Mouse (Mus musculus) intestine, embryonic 14.5 days (tissue): ENCODE measurements around the gene Stox2. TPM values are rescaled to one million over a fixed set of nuclear protein-coding genes. Genes with fewer than 3 reads are reported as not detected.

Experiments
- ATAC-seq: fragments of 200-750 bp; cut with Nextera tagmentation; replicated peaks from 2 replicates; pipeline ENCODE4 v1.8.0; 2017; ENCODE audit warnings: low read depth, moderate number of reproducible peaks, moderate TSS enrichment, moderate library complexity; ENCODE audit not compliant: low FRiP score, low TSS enrichment
- DNase-seq: peaks from one replicate; pipeline ENCODE4 v3.0.0-alpha.2; 2018; ENCODE audit warnings: low spot score
- H3K27ac ChIP-seq: fragments of 300-500 bp; sonication (generic); 2 replicates; pipeline ENCODE4 v1.5.1; 2014; ENCODE audit warnings: low read depth, mild to moderate bottlenecking, control low read depth
- H3K27me3 ChIP-seq: fragments of 300-500 bp; sonication (generic); replicated peaks from 2 replicates; pipeline ENCODE4 v1.6.1; 2014; ENCODE audit warnings: low read length, control low read depth; ENCODE audit not compliant: control insufficient read depth, insufficient read depth
- H3K36me3 ChIP-seq: fragments of 300-500 bp; sonication (generic); 2 replicates; pipeline ENCODE4 v1.6.1; 2014; ENCODE audit warnings: low read length, control low read depth; ENCODE audit not compliant: control insufficient read depth, insufficient read depth
- H3K4me1 ChIP-seq: fragments of 300-500 bp; sonication (generic); replicated peaks from 2 replicates; pipeline ENCODE4 v1.6.1; 2014; ENCODE audit warnings: low read length, control low read depth, mixed read lengths; ENCODE audit not compliant: control insufficient read depth, insufficient read depth
- H3K4me2 ChIP-seq: fragments of 300-500 bp; sonication (generic); 2 replicates; pipeline ENCODE4 v1.6.1; 2014; ENCODE audit warnings: low read length
- H3K4me3 ChIP-seq: fragments of 300-500 bp; sonication (generic); 2 replicates; pipeline ENCODE4 v1.5.1; 2014; ENCODE audit warnings: low read depth, low read length, control low read depth, mixed read lengths
- H3K9ac ChIP-seq: fragments of 300-500 bp; sonication (generic); 2 replicates; pipeline ENCODE4 v1.6.1; 2014; ENCODE audit warnings: mild to moderate bottlenecking, low read length
- H3K9me3 ChIP-seq: fragments of 300-500 bp; sonication (generic); 2 replicates; pipeline ENCODE4 v1.6.1; 2016; ENCODE audit warnings: low read length, control low read depth; ENCODE audit not compliant: control insufficient read depth
- WGBS: fragments of 180-500 bp; shearing (Covaris S2); extraction: QIAGEN DNeasy Blood & Tissue Kit; methylation state at CpG from one replicate; pipeline ENCODE4 v1.1.7; 2014; 5-methylcytosine and 5-hydroxymethylcytosine counted together
- polyA plus RNA-seq: library from polyadenylated mRNA; unstranded; fragments of >200 nt; fragmentation: Nextera tagmentation; extraction: Ambion mirVana; gene quantifications from 2 replicates; pipeline ENCODE4 v1.2.1, GENCODE M21; 2014

Stox2 gene
- polyA plus RNA-seq, 1 experiment from 2014 or later = 10.6 TPM

GRCm38 (mm10) chr8:47243016-47243630, 203.0 kb downstream of the Stox2 start:
- Histone ChIP-seq H3K27ac (peak overlapping the region; percentile 62; the same call in 1 of the 2 replicates), H3K27me3 (no peaks in the 10 kb centered on the region), H3K4me3 (peak overlapping the region; percentile 27), H3K4me1 (peaks cover 32% of the 10 kb centered on the region), H3K9me3 (no peaks in the 10 kb centered on the region), H3K36me3 (no peaks in the 10 kb centered on the region), H3K9ac (peak overlapping the region; percentile 10; the same call in 1 of the 2 replicates), H3K4me2 (peak overlapping the region; percentile 57)
- WGBS = 41% methylated on average over 8 of the region's 8 CpGs
- ATAC-seq (peak; percentile 64; the same call in 1 of the 2 replicates), DNase-seq (no peak)

GRCm38 (mm10) chr8:47242207-47243004, 203.8 kb downstream of the Stox2 start:
- ATAC-seq (peak; percentile 93), DNase-seq (peak; percentile 67)
- no peaks in the 10 kb centered on the region for H3K36me3 ChIP-seq
- H3K27me3 ChIP-seq = no peaks in the 10 kb centered on the region
- 24% methylated on average over 17 of the region's 17 CpGs for WGBS
- H3K9ac ChIP-seq = peak overlapping the region; percentile 10; the same call in 1 of the 2 replicates
- no peaks in the 10 kb centered on the region for H3K9me3 ChIP-seq
- peak overlapping the region; percentile 27 for H3K4me3 ChIP-seq
- peaks cover 32% of the 10 kb centered on the region for H3K4me1 ChIP-seq
- H3K4me2 ChIP-seq = peak overlapping the region; percentile 57
- peak overlapping the region; percentile 62; the same call in 1 of the 2 replicates for H3K27ac ChIP-seq

- no peaks in the 10 kb centered on the region for H3K9me3 ChIP-seq
- peak overlapping the region; percentile 57 for H3K4me2 ChIP-seq
- ATAC-seq (no peak), DNase-seq (no peak)
- no peaks in the 10 kb centered on the region for H3K27me3 ChIP-seq
- H3K4me1 ChIP-seq = peaks cover 32% of the 10 kb centered on the region
- no peaks in the 10 kb centered on the region for H3K36me3 ChIP-seq
- no peak overlapping the region for H3K4me3 ChIP-seq
- H3K9ac ChIP-seq = no peak overlapping the region
- 74% methylated on average over 13 of the region's 13 CpGs for WGBS
- no peak overlapping the region for H3K27ac ChIP-seq
Observed at GRCm38 (mm10) chr8:47241421-47242078, 204.6 kb downstream of the Stox2 start.

GRCm38 (mm10) chr8:47240871-47241270, 205.3 kb downstream of the Stox2 start:
- Histone ChIP-seq H3K4me1 (peaks cover 32% of the 10 kb centered on the region), H3K4me3 (no peak overlapping the region), H3K4me2 (no peak overlapping the region), H3K27me3 (no peaks in the 10 kb centered on the region), H3K9me3 (no peaks in the 10 kb centered on the region), H3K9ac (no peak overlapping the region), H3K27ac (no peak overlapping the region), H3K36me3 (no peaks in the 10 kb centered on the region)
- WGBS = 74% methylated on average over 4 of the region's 4 CpGs
- no peak for ATAC-seq
- no peak for DNase-seq

GRCm38 (mm10) chr8:47240266-47240665, 205.9 kb downstream of the Stox2 start:
- Histone ChIP-seq H3K27me3 (no peaks in the 10 kb centered on the region), H3K27ac (no peak overlapping the region), H3K4me2 (no peak overlapping the region), H3K4me3 (no peak overlapping the region), H3K4me1 (peaks cover 31% of the 10 kb centered on the region), H3K36me3 (no peaks in the 10 kb centered on the region), H3K9ac (no peak overlapping the region), H3K9me3 (no peaks in the 10 kb centered on the region)
- no peak for ATAC-seq
- no peak for DNase-seq
- WGBS = 50% methylated on average over 7 of the region's 7 CpGs

GRCm38 (mm10) chr8:47232081-47232480, 214.1 kb downstream of the Stox2 start:
- ATAC-seq = no peak
- H3K4me3 ChIP-seq = no peak overlapping the region

GRCm38 (mm10) chr8:47230057-47230456, 216.1 kb downstream of the Stox2 start:
- no peaks in the 10 kb centered on the region for H3K9me3 ChIP-seq
- H3K4me3 ChIP-seq = no peak overlapping the region
- 89% methylated on average over 5 of the region's 5 CpGs for WGBS
- no peaks in the 10 kb centered on the region for H3K36me3 ChIP-seq
- no peak overlapping the region for H3K4me2 ChIP-seq
- no peak overlapping the region for H3K9ac ChIP-seq
- ATAC-seq (no peak), DNase-seq (no peak)
- H3K27me3 ChIP-seq = no peaks in the 10 kb centered on the region
- H3K27ac ChIP-seq = no peak overlapping the region
- H3K4me1 ChIP-seq = no peaks in the 10 kb centered on the region

More at GRCm38 (mm10) chr8:47232081-47232480, 214.1 kb downstream of the Stox2 start:
- no peaks in the 10 kb centered on the region for H3K36me3 ChIP-seq
- H3K9ac ChIP-seq = no peak overlapping the region
- H3K27me3 ChIP-seq = no peaks in the 10 kb centered on the region
- no peaks in the 10 kb centered on the region for H3K9me3 ChIP-seq
- H3K4me1 ChIP-seq = no peaks in the 10 kb centered on the region
- no peak overlapping the region for H3K4me2 ChIP-seq
- DNase-seq = no peak
- WGBS = 78% methylated on average over 3 of the region's 3 CpGs
- no peak overlapping the region for H3K27ac ChIP-seq

- Histone ChIP-seq H3K27ac (no peak overlapping the region), H3K4me3 (no peak overlapping the region), H3K4me1 (peaks cover 6% of the 10 kb centered on the region), H3K36me3 (no peaks in the 10 kb centered on the region), H3K9me3 (no peaks in the 10 kb centered on the region), H3K9ac (no peak overlapping the region), H3K27me3 (no peaks in the 10 kb centered on the region), H3K4me2 (no peak overlapping the region)
- 80% methylated on average over 5 of the region's 5 CpGs for WGBS
- ATAC-seq (no peak), DNase-seq (no peak)
Observed at GRCm38 (mm10) chr8:47221851-47222250, 224.3 kb downstream of the Stox2 start.
